Mouse (Mus musculus) ES-CJ7 (cell line): Measurements from ENCODE around the gene Tmem246.

Source experiments
- DNase-seq: peaks from one replicate; pipeline ENCODE4 v3.0.0; 2011; ENCODE audit warnings: low read depth, low spot score

Gene Tmem246

DNA sequence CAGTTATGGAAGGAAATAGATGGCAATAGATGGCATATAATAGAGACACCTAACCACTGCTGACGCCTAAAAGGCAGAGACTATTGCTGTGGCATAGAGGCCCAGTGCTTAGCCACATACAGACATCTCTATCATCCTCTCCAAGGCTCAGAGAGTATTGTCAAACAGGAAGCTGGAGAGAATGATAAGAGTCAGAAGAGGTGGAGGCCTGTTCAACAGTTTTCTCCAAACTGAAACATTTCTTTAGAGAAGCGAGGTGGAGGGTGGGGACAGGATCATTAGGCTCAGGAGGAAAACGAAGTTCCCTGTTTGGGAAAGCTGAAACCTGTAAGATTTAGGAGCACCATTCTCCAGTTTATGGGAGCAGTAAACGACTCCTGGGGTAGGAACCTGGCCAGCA is 16.4 kb downstream of the Tmem246 start:
- no peak for DNase-seq

- DNase-seq, result no peak
These were observed 25.5 kb downstream of the Tmem246 start for GRCm38 (mm10) chr4:49572194-49572593.

DNA sequence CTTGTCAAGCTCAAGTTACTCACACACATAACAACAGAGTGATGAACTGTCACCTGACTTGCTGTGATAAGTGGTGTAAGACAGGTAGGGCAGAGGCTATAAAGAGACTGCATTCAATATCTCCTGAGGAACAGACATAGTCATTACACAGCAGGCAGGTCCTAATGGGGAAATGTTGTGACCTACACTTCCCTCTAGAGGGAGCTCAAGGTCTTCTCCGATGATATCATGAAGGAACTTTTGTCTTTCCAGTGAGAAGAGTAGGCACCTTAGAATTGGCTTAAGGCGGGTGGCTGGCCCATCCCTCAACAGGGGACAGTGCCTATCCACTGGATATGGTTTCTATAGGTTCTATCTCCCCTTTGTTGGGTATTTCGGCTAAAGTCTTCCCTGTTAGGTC is 30.1 kb downstream of the Tmem246 start:
- DNase-seq, result peak; percentile 81

GRCm38 (mm10) chr4:49559915-49560772 is 37.5 kb downstream of the Tmem246 start:
- no peak for DNase-seq

- DNase-seq, result no peak
These were observed 39.5 kb downstream of the Tmem246 start for GRCm38 (mm10) chr4:49558181-49558580.

GRCm38 (mm10) chr4:49557375-49557774 is 40.3 kb downstream of the Tmem246 start:
- no peak for DNase-seq

DNA sequence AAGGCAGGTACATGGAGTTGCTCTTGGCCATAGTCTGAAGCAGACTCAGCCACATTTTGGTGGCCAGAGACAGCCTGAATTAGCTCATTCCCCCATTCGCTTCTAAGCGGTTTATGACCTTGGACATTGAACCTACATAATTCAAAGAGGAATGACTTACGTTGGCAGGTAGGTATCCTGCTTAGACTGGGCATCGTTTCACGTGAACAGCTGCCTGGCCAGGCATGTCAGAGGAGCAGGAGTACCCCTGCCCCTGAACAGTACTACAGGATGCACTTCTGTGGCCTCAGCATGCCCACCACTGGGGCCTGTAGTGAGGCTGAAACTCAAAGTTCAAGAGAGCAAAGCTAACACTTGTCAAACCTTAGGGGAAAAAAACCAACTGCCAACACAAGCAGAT is 44.3 kb downstream of the Tmem246 start:
- no peak for DNase-seq

DNA sequence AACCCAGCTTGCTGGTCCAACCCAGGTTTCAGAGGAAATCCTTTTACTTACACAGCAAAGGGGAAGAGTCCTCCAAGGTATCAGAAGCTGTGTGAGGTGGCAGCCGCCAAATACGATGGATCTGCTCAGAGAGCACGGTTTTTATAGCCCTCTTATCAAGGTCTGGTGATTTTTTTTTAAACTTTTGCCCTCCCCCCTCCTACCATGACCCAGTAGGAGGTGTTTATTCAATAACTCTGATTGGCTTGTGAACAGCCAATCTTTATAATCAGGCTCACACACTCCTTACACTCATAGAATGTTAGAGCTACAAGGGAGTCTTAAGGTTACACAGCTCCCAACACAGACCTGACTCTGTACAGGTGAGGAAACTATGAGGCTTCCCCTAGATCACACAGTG is 48.3 kb downstream of the Tmem246 start, which contains the start of gene Aldob:
Aldob (minus strand) TSS at position 164 of the 400 bp plus-strand sequence.
- DNase-seq, result no peak

DNA sequence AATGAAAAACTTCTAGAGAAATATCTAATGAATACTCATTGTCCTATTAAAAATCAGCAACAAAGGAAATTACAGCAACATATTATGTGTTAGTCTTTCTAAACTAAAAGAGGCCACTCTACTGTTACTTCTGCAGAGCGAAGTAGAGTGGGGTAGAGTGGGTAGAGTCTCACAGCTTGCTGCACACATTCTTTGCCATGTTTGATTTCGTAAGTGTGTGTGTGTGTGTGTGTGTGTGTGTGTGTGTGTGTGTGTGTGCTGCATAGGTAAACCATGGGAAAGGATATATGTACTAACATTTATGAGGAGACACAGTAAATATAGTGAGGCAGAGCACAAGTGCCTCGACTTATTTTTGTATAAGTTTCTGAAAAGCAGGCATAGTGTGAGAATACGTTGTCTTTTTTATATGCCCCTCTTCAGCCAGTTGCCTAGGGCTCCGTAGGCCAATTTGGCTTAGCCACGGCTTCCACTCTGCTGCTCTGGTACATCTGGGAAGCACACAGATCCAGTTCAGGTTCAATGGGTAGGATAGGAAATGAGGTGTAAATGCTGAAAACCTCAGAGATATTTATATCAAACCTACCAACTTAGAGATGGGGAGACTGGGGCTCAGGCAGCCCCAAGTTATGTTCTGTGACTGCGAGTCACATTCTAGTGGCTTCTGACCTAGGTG is 50.0 kb downstream of the Tmem246 start:
- no peak for DNase-seq

GRCm38 (mm10) chr4:49546873-49547543 is 50.7 kb downstream of the Tmem246 start:
- no peak for DNase-seq

- no peak for DNase-seq
These were observed 51.6 kb downstream of the Tmem246 start for GRCm38 (mm10) chr4:49546026-49546425.

DNA sequence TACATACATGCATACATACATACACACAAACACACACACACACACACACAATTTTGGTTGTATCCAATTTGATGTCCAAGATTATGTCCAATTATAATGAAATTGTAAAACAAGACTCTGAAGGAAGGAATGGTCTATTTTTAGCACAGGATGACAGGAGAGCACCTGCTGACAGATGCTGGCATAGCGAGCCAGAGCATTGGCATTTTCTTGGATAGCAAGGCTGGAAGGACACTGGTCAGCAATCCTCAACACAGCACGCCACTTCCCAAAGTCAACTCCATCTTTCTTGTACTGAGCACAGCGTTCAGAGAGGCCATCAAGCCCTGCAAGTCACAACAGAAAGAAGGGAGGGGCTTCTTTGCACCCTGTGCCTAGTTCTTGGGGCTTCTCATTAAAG is 56.7 kb downstream of the Tmem246 start:
- DNase-seq, result no peak

- no peak for DNase-seq
These were observed 58.0 kb downstream of the Tmem246 start for GRCm38 (mm10) chr4:49539665-49540064.

GRCm38 (mm10) chr4:49536671-49537070 is 61.0 kb downstream of the Tmem246 start:
- no peak for DNase-seq

GRCm38 (mm10) chr4:49535675-49536294 is 61.9 kb downstream of the Tmem246 start:
- no peak for DNase-seq

DNA sequence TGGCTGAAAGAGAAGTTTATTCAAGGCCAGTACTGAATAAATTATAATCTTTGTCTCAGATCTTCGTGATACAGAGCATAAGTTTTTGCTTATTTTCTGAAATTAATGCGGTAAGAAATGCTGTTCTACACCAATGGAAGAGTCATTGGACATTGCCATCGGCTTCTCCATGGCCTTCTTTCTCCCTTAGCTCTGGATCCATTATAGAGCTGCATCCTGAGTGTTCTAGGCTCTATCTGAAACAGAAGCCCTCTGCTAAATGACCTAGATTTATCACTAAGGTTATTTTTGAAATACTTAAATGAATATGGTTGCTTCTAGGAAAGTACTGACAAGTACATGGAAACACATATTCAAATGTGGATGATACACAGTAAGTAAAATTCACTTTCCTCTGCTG is 62.6 kb downstream of the Tmem246 start:
- DNase-seq, result no peak
